Mouse (Mus musculus): ENCODE measurements at regions not wholly inside any gene's neighbourhood (a gene's known extent, or its start where the extent isn't known, plus 50 kb on each side); places are given as distances from the start of the nearest gene placed in this dataset.

GRCm38 (mm10) chr3:20986377-20986727, 619.4 kb upstream of the Agtr1b start:
- TF ChIP-seq CTCF (IDR thresholded peaks at IDR 0.05) (no peak), EP300 (IDR thresholded peaks at IDR 0.05) (no peak)

Measured in lung, postnatal 0 days (tissue).